Mouse (Mus musculus): Measurements from ENCODE around the gene Pdap1.

GRCm38 (mm10) chr5:145096195-145096594, 43.8 kb downstream of the Pdap1 start:
- TF ChIP-seq POLR2A (IDR thresholded peaks at IDR 0.05; ENCODE audit: extremely low read depth, insufficient read depth, low read length) (no peak), CTCF (IDR thresholded peaks at IDR 0.05; ENCODE audit: low read depth, low read length) (no peak)
